Mouse (Mus musculus) heart, embryonic 16.5 days (tissue): ENCODE results near the gene Ltbp1. TPM values are rescaled to one million over a fixed set of nuclear protein-coding genes. Genes with fewer than 3 reads are reported as not detected.

Experiments used
- ATAC-seq: fragments of 200-750 bp; cut with Nextera tagmentation; replicated peaks from 2 replicates; pipeline ENCODE4 v1.8.0; 2017; ENCODE audit warnings: moderate number of reproducible peaks; ENCODE audit not compliant: insufficient read depth, low FRiP score; ENCODE audit errors: extremely low read depth
- H3K27ac ChIP-seq: fragments of 300-500 bp; sonication (generic); 2 replicates; pipeline ENCODE4 v1.5.1; 2014; ENCODE audit warnings: mild to moderate bottlenecking, low read length, control low read depth, moderate library complexity
- H3K27me3 ChIP-seq: fragments of 300-500 bp; sonication (generic); 2 replicates; pipeline ENCODE4 v1.6.1; 2014; ENCODE audit warnings: low read length, mixed read lengths; ENCODE audit not compliant: control insufficient read depth, insufficient read depth
- H3K36me3 ChIP-seq: fragments of 300-500 bp; sonication (generic); 2 replicates; pipeline ENCODE4 v1.6.1; 2014; ENCODE audit not compliant: control insufficient read depth, insufficient read depth
- H3K4me1 ChIP-seq: fragments of 300-500 bp; sonication (generic); 2 replicates; pipeline ENCODE4 v1.6.1; 2014; ENCODE audit warnings: low read length, mixed read lengths; ENCODE audit not compliant: control insufficient read depth, insufficient read depth
- H3K4me2 ChIP-seq: fragments of 300-500 bp; sonication (generic); 2 replicates; pipeline ENCODE4 v1.6.1; 2014; ENCODE audit warnings: low read depth, mild to moderate bottlenecking, control low read depth, low read length
- H3K4me3 ChIP-seq: fragments of 300-500 bp; sonication (generic); 2 replicates; pipeline ENCODE4 v1.5.1; 2014; ENCODE audit warnings: mild to moderate bottlenecking, control low read depth, low read length
- H3K9ac ChIP-seq: fragments of 300-500 bp; sonication (generic); 2 replicates; pipeline ENCODE4 v1.6.1; 2014; ENCODE audit warnings: low read length, control low read depth
- H3K9me3 ChIP-seq: fragments of 300-500 bp; sonication (generic); replicated peaks from 2 replicates; pipeline ENCODE4 v1.6.1; 2016; ENCODE audit warnings: low read length; ENCODE audit not compliant: control insufficient read depth
- whole genome bisulfite sequencing: fragments of 180-500 bp; shearing (Covaris S2); extraction: QIAGEN DNeasy Blood & Tissue Kit; methylation state at CpG from one replicate; pipeline ENCODE4 v1.1.7; 2014; 5-methylcytosine and 5-hydroxymethylcytosine counted together
- polyA plus RNA-seq: library from polyadenylated mRNA; unstranded; fragments of >200 nt; fragmentation: Nextera tagmentation; extraction: Ambion mirVana; gene quantifications from 2 replicates; pipeline ENCODE4 v1.2.1, GENCODE M21; 2015

Gene Ltbp1
- polyA plus RNA-seq, 1 experiment from 2014 or later, result 15.6 TPM

GRCm38 (mm10) chr17:75233206-75233605, 227.8 kb downstream of the Ltbp1 start:
- Histone ChIP-seq H3K9me3 (no peaks in the 10 kb centered on the region), H3K27me3 (no peaks in the 10 kb centered on the region), H3K4me3 (no peak overlapping the region), H3K4me1 (peaks cover 13% of the 10 kb centered on the region), H3K4me2 (no peak overlapping the region), H3K27ac (no peak overlapping the region), H3K9ac (no peak overlapping the region), H3K36me3 (no peaks in the 10 kb centered on the region)
- WGBS, result 68% methylated on average over 2 of the region's 2 CpGs
- no peak for ATAC-seq

- H3K9ac ChIP-seq, result no peak overlapping the region
- peaks cover 13% of the 10 kb centered on the region for H3K4me1 ChIP-seq
Observed at GRCm38 (mm10) chr17:75233923-75234322, 228.6 kb downstream of the Ltbp1 start.

GRCm38 (mm10) chr17:75235781-75236180, 230.4 kb downstream of the Ltbp1 start:
- Histone ChIP-seq H3K27me3 (no peaks in the 10 kb centered on the region), H3K27ac (peak overlapping the region; percentile 74)
- ATAC-seq, result peak; percentile 41; the same call in 1 of the 2 replicates

More at GRCm38 (mm10) chr17:75233923-75234322, 228.6 kb downstream of the Ltbp1 start:
- no peaks in the 10 kb centered on the region for H3K9me3 ChIP-seq
- H3K27me3 ChIP-seq, result no peaks in the 10 kb centered on the region
- H3K4me3 ChIP-seq, result no peak overlapping the region
- no peak overlapping the region for H3K27ac ChIP-seq
- H3K4me2 ChIP-seq, result no peak overlapping the region
- WGBS, result 76% methylated on average over 4 of the region's 4 CpGs
- ATAC-seq, result no peak
- no peaks in the 10 kb centered on the region for H3K36me3 ChIP-seq

GRCm38 (mm10) chr17:75236543-75236942, 231.2 kb downstream of the Ltbp1 start:
- no peak overlapping the region for H3K4me3 ChIP-seq
- H3K4me1 ChIP-seq, result peaks cover 13% of the 10 kb centered on the region
- H3K27ac ChIP-seq, result no peak overlapping the region
- WGBS, result 78% methylated on average over 2 of the region's 2 CpGs
- no peaks in the 10 kb centered on the region for H3K36me3 ChIP-seq
- H3K9me3 ChIP-seq, result no peaks in the 10 kb centered on the region
- no peak overlapping the region for H3K9ac ChIP-seq
- H3K4me2 ChIP-seq, result no peak overlapping the region
- no peaks in the 10 kb centered on the region for H3K27me3 ChIP-seq
- ATAC-seq, result no peak

More at GRCm38 (mm10) chr17:75235781-75236180, 230.4 kb downstream of the Ltbp1 start:
- H3K36me3 ChIP-seq, result no peaks in the 10 kb centered on the region
- H3K4me1 ChIP-seq, result peaks cover 13% of the 10 kb centered on the region
- H3K9me3 ChIP-seq, result no peaks in the 10 kb centered on the region
- H3K4me2 ChIP-seq, result no peak overlapping the region
- H3K4me3 ChIP-seq, result no peak overlapping the region
- H3K9ac ChIP-seq, result no peak overlapping the region
- 37% methylated on average over 3 of the region's 3 CpGs for WGBS

- Histone ChIP-seq H3K4me2 (no peak overlapping the region), H3K4me1 (peaks cover 13% of the 10 kb centered on the region), H3K4me3 (no peak overlapping the region), H3K27ac (no peak overlapping the region), H3K36me3 (no peaks in the 10 kb centered on the region), H3K9ac (no peak overlapping the region), H3K27me3 (no peaks in the 10 kb centered on the region), H3K9me3 (no peaks in the 10 kb centered on the region)
- no peak for ATAC-seq
- 94% methylated on average over 3 of the region's 3 CpGs for WGBS
Observed at GRCm38 (mm10) chr17:75237456-75237855, 232.1 kb downstream of the Ltbp1 start.

GRCm38 (mm10) chr17:75238655-75239054, 233.3 kb downstream of the Ltbp1 start:
- no peak overlapping the region for H3K9ac ChIP-seq
- peaks cover 13% of the 10 kb centered on the region for H3K4me1 ChIP-seq
- H3K9me3 ChIP-seq, result no peaks in the 10 kb centered on the region
- WGBS, result 94% methylated on average over 2 of the region's 2 CpGs
- ATAC-seq, result no peak
- H3K4me2 ChIP-seq, result no peak overlapping the region
- no peaks in the 10 kb centered on the region for H3K27me3 ChIP-seq
- no peaks in the 10 kb centered on the region for H3K36me3 ChIP-seq
- H3K27ac ChIP-seq, result no peak overlapping the region
- H3K4me3 ChIP-seq, result no peak overlapping the region

GRCm38 (mm10) chr17:75239545-75239944, 234.2 kb downstream of the Ltbp1 start:
- H3K9ac ChIP-seq, result no peak overlapping the region
- no peaks in the 10 kb centered on the region for H3K36me3 ChIP-seq
- no peak for ATAC-seq
- no peak overlapping the region for H3K4me2 ChIP-seq
- H3K27me3 ChIP-seq, result no peaks in the 10 kb centered on the region
- 87% methylated on average over 3 of the region's 3 CpGs for WGBS
- no peak overlapping the region for H3K27ac ChIP-seq
- H3K4me3 ChIP-seq, result no peak overlapping the region
- H3K9me3 ChIP-seq, result no peaks in the 10 kb centered on the region
- H3K4me1 ChIP-seq, result peaks cover 13% of the 10 kb centered on the region

- ATAC-seq, result no peak
- no peak overlapping the region for H3K9ac ChIP-seq
- no peak overlapping the region for H3K27ac ChIP-seq
- no peaks in the 10 kb centered on the region for H3K27me3 ChIP-seq
- WGBS, result 94% methylated on average over 1 of the region's 1 CpGs
- H3K4me1 ChIP-seq, result no peaks in the 10 kb centered on the region
- H3K9me3 ChIP-seq, result no peaks in the 10 kb centered on the region
- H3K36me3 ChIP-seq, result no peaks in the 10 kb centered on the region
- no peak overlapping the region for H3K4me2 ChIP-seq
- no peak overlapping the region for H3K4me3 ChIP-seq
Observed at GRCm38 (mm10) chr17:75242086-75242485, 236.7 kb downstream of the Ltbp1 start.

GRCm38 (mm10) chr17:75243221-75243620, 237.9 kb downstream of the Ltbp1 start:
- peaks cover 2% of the 10 kb centered on the region; the same call in 1 of the 2 replicates for H3K4me1 ChIP-seq
- H3K36me3 ChIP-seq, result no peaks in the 10 kb centered on the region
- H3K27ac ChIP-seq, result no peak overlapping the region
- H3K4me3 ChIP-seq, result no peak overlapping the region
- no peak overlapping the region for H3K9ac ChIP-seq
- no peak for ATAC-seq
- WGBS, result 63% methylated on average over 1 of the region's 1 CpGs
- H3K27me3 ChIP-seq, result no peaks in the 10 kb centered on the region
- no peaks in the 10 kb centered on the region for H3K9me3 ChIP-seq
- no peak overlapping the region for H3K4me2 ChIP-seq
